Mouse (Mus musculus): ENCODE measurements around the gene Gan. TPM values are rescaled to one million over a fixed set of nuclear protein-coding genes. Genes with fewer than 3 reads are reported as not detected.
A peak's percentile ranks its signal among the peaks of the same experiment; 100 is the strongest.

Gan gene
- polyA plus RNA-seq, 1 experiment from 2014 or later, result 1.3 TPM

- H3K9ac ChIP-seq, result peak overlapping the region; percentile 85
- peak overlapping the region; percentile 77 for H3K4me3 ChIP-seq
- H3K9me3 ChIP-seq (replicated peaks), result no peaks in the 10 kb centered on the region
- H3K36me3 ChIP-seq, result no peaks in the 10 kb centered on the region
- WGBS, result under 1% methylated on average over 37 of the region's 45 CpGs
- peak overlapping the region; percentile 62 for H3K27ac ChIP-seq (ENCODE audit: poor library complexity, severe bottlenecking)
- H3K27me3 ChIP-seq (replicated peaks), result no peaks in the 10 kb centered on the region
- H3K4me1 ChIP-seq (replicated peaks), result peaks cover 21% of the 10 kb centered on the region
- H3K4me2 ChIP-seq, result peak overlapping the region; percentile 84
- peak; percentile 95 for ATAC-seq (ENCODE audit: insufficient number of reproducible peaks, low FRiP score)
These were observed 205 bp upstream of the Gan start for GRCm38 (mm10) chr8:117157769-117158091.

- no peak overlapping the region for H3K27ac ChIP-seq (ENCODE audit: poor library complexity, severe bottlenecking)
- no peaks in the 10 kb centered on the region for H3K27me3 ChIP-seq (replicated peaks)
- H3K4me2 ChIP-seq, result peak overlapping the region; percentile 84
- ATAC-seq (ENCODE audit: insufficient number of reproducible peaks, low FRiP score), result no peak
- WGBS, result 61% methylated on average over 5 of the region's 5 CpGs
- H3K36me3 ChIP-seq, result no peaks in the 10 kb centered on the region
- peak overlapping the region; percentile 85 for H3K9ac ChIP-seq
- H3K9me3 ChIP-seq (replicated peaks), result no peaks in the 10 kb centered on the region
- H3K4me3 ChIP-seq, result peak overlapping the region; percentile 77
- peaks cover 21% of the 10 kb centered on the region for H3K4me1 ChIP-seq (replicated peaks)
These were observed 1.1 kb downstream of the Gan start for GRCm38 (mm10) chr8:117159031-117159430.

- Histone ChIP-seq H3K9me3 (replicated peaks) (no peaks in the 10 kb centered on the region), H3K4me2 (no peak overlapping the region), H3K27me3 (replicated peaks) (no peaks in the 10 kb centered on the region), H3K4me1 (replicated peaks) (peaks cover 21% of the 10 kb centered on the region), H3K27ac (ENCODE audit: poor library complexity, severe bottlenecking) (no peak overlapping the region), H3K4me3 (no peak overlapping the region), H3K9ac (no peak overlapping the region), H3K36me3 (no peaks in the 10 kb centered on the region; the same call in 1 of the 2 replicates)
- 86% methylated on average over 4 of the region's 4 CpGs for WGBS
- no peak for ATAC-seq (ENCODE audit: insufficient number of reproducible peaks, low FRiP score)
These were observed 7.0 kb downstream of the Gan start for GRCm38 (mm10) chr8:117164912-117165311.

DNA sequence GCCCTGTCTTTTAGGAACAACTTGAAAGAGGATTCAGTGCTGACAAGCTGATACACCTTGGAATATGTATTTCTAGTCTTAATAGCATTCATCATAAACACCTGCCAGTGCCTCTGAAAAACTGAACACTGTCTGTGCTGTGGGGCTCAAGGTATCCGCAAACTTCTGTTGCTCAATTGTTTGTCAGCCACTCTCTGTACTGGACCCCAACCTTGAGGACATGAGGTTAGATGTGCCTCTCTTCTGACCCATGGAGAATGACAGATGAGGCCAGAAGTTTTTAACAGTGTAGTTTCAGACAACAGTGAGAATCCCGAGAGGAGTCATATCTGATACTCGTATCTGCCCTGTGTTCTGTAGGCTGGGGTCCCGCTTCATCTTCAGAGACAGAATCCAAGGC is 7.6 kb downstream of the Gan start:
- Histone ChIP-seq H3K9me3 (replicated peaks) (no peaks in the 10 kb centered on the region), H3K27ac (ENCODE audit: poor library complexity, severe bottlenecking) (no peak overlapping the region), H3K36me3 (no peaks in the 10 kb centered on the region; the same call in 1 of the 2 replicates), H3K4me3 (no peak overlapping the region), H3K4me1 (replicated peaks) (peaks cover 24% of the 10 kb centered on the region), H3K9ac (no peak overlapping the region), H3K27me3 (replicated peaks) (no peaks in the 10 kb centered on the region), H3K4me2 (no peak overlapping the region)
- ATAC-seq (ENCODE audit: insufficient number of reproducible peaks, low FRiP score), result no peak
- WGBS, result 90% methylated on average over 4 of the region's 4 CpGs

- H3K4me2 ChIP-seq, result no peak overlapping the region
- WGBS, result 61% methylated on average over 2 of the region's 2 CpGs
- no peak for ATAC-seq (ENCODE audit: insufficient number of reproducible peaks, low FRiP score)
- no peak overlapping the region for H3K4me3 ChIP-seq
- H3K9ac ChIP-seq, result no peak overlapping the region
- H3K4me1 ChIP-seq (replicated peaks), result peaks cover 24% of the 10 kb centered on the region
- no peaks in the 10 kb centered on the region; the same call in 1 of the 2 replicates for H3K36me3 ChIP-seq
- no peak overlapping the region for H3K27ac ChIP-seq (ENCODE audit: poor library complexity, severe bottlenecking)
- no peaks in the 10 kb centered on the region for H3K27me3 ChIP-seq (replicated peaks)
- no peaks in the 10 kb centered on the region for H3K9me3 ChIP-seq (replicated peaks)
These were observed 8.6 kb downstream of the Gan start for GRCm38 (mm10) chr8:117166515-117166914.

- H3K27ac ChIP-seq (ENCODE audit: poor library complexity, severe bottlenecking), result no peak overlapping the region
- no peaks in the 10 kb centered on the region for H3K27me3 ChIP-seq (replicated peaks)
- H3K4me1 ChIP-seq (replicated peaks), result peaks cover 28% of the 10 kb centered on the region
- no peak overlapping the region for H3K4me2 ChIP-seq
- no peak for ATAC-seq (ENCODE audit: insufficient number of reproducible peaks, low FRiP score)
- 62% methylated on average over 8 of the region's 8 CpGs for WGBS
- no peaks in the 10 kb centered on the region for H3K9me3 ChIP-seq (replicated peaks)
- no peak overlapping the region for H3K4me3 ChIP-seq
- H3K36me3 ChIP-seq, result no peaks in the 10 kb centered on the region; the same call in 1 of the 2 replicates
- H3K9ac ChIP-seq, result no peak overlapping the region
These were observed 9.4 kb downstream of the Gan start for GRCm38 (mm10) chr8:117167243-117167883.

DNA sequence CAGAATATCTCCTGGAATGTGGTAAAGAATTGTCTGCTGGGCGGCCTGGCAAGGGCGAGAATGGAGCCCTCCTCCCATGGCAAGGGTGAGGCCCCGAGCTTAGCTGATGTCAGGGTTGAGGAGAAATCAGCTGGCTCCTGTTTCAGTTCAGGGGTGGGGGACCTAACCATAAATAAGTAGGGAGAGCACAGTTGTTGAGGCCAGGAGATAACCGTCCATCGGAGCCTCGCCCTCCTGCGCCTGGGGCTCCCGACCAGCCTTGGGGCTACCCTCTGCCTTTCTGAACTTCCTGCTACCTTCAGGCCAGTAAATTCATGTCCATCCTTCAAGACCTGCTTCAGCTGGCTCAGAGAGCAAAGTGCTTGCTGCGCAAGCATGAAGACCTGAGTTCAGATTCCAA is 10.4 kb downstream of the Gan start:
- ATAC-seq (ENCODE audit: insufficient number of reproducible peaks, low FRiP score), result no peak
- Histone ChIP-seq H3K9me3 (replicated peaks) (no peaks in the 10 kb centered on the region), H3K4me3 (no peak overlapping the region), H3K36me3 (no peaks in the 10 kb centered on the region; the same call in 1 of the 2 replicates), H3K4me1 (replicated peaks) (peaks cover 35% of the 10 kb centered on the region), H3K27me3 (replicated peaks) (no peaks in the 10 kb centered on the region), H3K4me2 (no peak overlapping the region), H3K27ac (ENCODE audit: poor library complexity, severe bottlenecking) (no peak overlapping the region), H3K9ac (no peak overlapping the region)
- 71% methylated on average over 9 of the region's 9 CpGs for WGBS

DNA sequence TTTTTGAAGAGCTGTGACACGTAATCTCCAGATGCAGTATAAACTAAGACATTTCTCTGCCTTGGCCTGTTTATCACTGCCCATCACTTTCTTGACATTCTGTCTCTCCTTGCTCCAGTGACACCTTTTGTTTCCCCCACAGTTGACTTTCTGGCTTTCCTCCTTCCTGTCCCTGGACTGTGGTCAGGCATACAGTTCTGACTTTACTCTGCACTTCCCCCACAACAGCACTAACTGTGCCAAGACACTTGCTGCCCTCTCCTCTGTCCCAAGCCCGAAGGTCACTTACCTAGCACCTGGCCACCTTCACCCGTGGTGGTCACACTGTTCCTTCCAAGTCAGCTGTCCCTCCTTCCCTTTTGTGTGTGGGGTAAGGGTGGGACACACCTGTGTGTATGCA is 13.9 kb downstream of the Gan start:
- no peak overlapping the region for H3K9ac ChIP-seq
- H3K27ac ChIP-seq (ENCODE audit: poor library complexity, severe bottlenecking), result no peak overlapping the region
- no peak overlapping the region for H3K4me2 ChIP-seq
- H3K27me3 ChIP-seq (replicated peaks), result no peaks in the 10 kb centered on the region
- H3K4me3 ChIP-seq, result no peak overlapping the region
- peaks cover 6% of the 10 kb centered on the region; the same call in 1 of the 2 replicates for H3K36me3 ChIP-seq
- H3K9me3 ChIP-seq (replicated peaks), result no peaks in the 10 kb centered on the region
- peaks cover 35% of the 10 kb centered on the region for H3K4me1 ChIP-seq (replicated peaks)
- 80% methylated on average over 3 of the region's 3 CpGs for WGBS
- no peak for ATAC-seq (ENCODE audit: insufficient number of reproducible peaks, low FRiP score)

DNA sequence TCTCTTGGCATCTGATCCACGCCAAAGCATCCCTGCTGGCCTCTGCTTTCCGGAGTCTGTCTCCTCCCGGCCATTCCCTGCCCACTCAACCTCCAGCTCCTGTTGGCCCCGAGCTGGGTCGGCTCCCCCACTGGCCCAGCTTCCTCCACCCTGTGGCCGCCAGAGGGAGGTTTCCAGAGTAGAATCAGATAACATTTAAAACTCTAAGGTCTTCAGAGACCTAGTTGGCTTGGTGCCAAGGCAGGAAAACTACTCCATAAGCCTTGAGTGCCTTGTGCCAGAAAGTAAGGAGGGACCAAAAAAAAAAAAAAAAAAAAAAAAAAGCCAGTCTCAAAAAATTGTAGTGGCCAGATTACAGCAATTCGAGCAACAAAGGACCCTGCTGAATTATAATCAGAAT is 15.0 kb downstream of the Gan start:
- Histone ChIP-seq H3K9ac (no peak overlapping the region), H3K27ac (ENCODE audit: poor library complexity, severe bottlenecking) (no peak overlapping the region), H3K27me3 (replicated peaks) (no peaks in the 10 kb centered on the region), H3K4me3 (no peak overlapping the region), H3K9me3 (replicated peaks) (no peaks in the 10 kb centered on the region), H3K4me2 (0 out of 2 replicates have a peak overlapping the region, but pooled peaks have one; percentile 10), H3K4me1 (replicated peaks) (peaks cover 26% of the 10 kb centered on the region), H3K36me3 (peaks cover 6% of the 10 kb centered on the region; the same call in 1 of the 2 replicates)
- 25% methylated on average over 7 of the region's 7 CpGs for WGBS
- peak; percentile 66 for ATAC-seq (ENCODE audit: insufficient number of reproducible peaks, low FRiP score)

DNA sequence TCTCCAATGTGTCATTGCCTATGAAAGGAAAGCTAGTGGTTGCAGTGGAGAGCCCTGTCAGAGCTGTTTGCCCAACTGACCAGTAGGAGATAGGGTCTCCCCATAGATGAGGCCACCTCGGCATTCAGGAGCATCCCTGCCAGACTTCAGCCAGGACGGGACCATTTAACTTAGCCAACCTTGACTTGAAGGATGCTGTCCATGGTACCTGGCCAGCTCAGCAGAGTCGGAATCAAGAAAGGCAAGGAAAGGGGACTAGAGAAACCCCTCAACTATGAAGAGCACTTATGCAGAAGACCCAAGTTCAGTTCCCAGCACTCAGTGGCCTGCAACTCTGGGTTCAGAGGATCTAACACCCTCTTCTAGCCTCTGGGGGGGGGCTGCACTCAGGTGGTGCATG is 15.8 kb downstream of the Gan start:
- no peak overlapping the region for H3K27ac ChIP-seq (ENCODE audit: poor library complexity, severe bottlenecking)
- peaks cover 19% of the 10 kb centered on the region for H3K4me1 ChIP-seq (replicated peaks)
- H3K4me3 ChIP-seq, result no peak overlapping the region
- no peaks in the 10 kb centered on the region for H3K27me3 ChIP-seq (replicated peaks)
- 74% methylated on average over 3 of the region's 3 CpGs for WGBS
- no peak for ATAC-seq (ENCODE audit: insufficient number of reproducible peaks, low FRiP score)
- H3K9ac ChIP-seq, result no peak overlapping the region
- no peaks in the 10 kb centered on the region for H3K9me3 ChIP-seq (replicated peaks)
- H3K4me2 ChIP-seq, result no peak overlapping the region
- peaks cover 6% of the 10 kb centered on the region; the same call in 1 of the 2 replicates for H3K36me3 ChIP-seq

- Histone ChIP-seq H3K4me3 (no peak overlapping the region), H3K27me3 (replicated peaks) (no peaks in the 10 kb centered on the region), H3K9ac (no peak overlapping the region), H3K4me2 (no peak overlapping the region), H3K9me3 (replicated peaks) (no peaks in the 10 kb centered on the region), H3K4me1 (replicated peaks) (peaks cover 18% of the 10 kb centered on the region), H3K27ac (ENCODE audit: poor library complexity, severe bottlenecking) (no peak overlapping the region), H3K36me3 (0 out of 2 replicates have a peak, but pooled peaks cover 6% of the 10 kb centered on the region)
- WGBS, result 81% methylated on average over 5 of the region's 5 CpGs
- no peak for ATAC-seq (ENCODE audit: insufficient number of reproducible peaks, low FRiP score)
These were observed 16.6 kb downstream of the Gan start for GRCm38 (mm10) chr8:117174536-117174935.

GRCm38 (mm10) chr8:117176308-117176707 is 18.4 kb downstream of the Gan start:
- Histone ChIP-seq H3K9ac (no peak overlapping the region), H3K27me3 (replicated peaks) (no peaks in the 10 kb centered on the region), H3K4me2 (no peak overlapping the region), H3K4me1 (replicated peaks) (peaks cover 11% of the 10 kb centered on the region), H3K9me3 (replicated peaks) (no peaks in the 10 kb centered on the region), H3K4me3 (no peak overlapping the region), H3K27ac (ENCODE audit: poor library complexity, severe bottlenecking) (no peak overlapping the region), H3K36me3 (0 out of 2 replicates have a peak, but pooled peaks cover 6% of the 10 kb centered on the region)
- 75% methylated on average over 5 of the region's 5 CpGs for WGBS
- ATAC-seq (ENCODE audit: insufficient number of reproducible peaks, low FRiP score), result no peak

Measured in heart, embryonic 12.5 days (tissue).